Mouse (Mus musculus) CD4-positive helper T cell, adult 2 months (primary cell): Measurements from ENCODE around the gene Tepp.

ENCODE experiments used
- DNase-seq: peaks from one replicate; pipeline ENCODE4 v3.0.0-alpha.2; 2012; ENCODE audit warnings: low read depth, missing footprints, low spot score

Tepp gene

GRCm38 (mm10) chr8:95331156-95331719, 20.9 kb downstream of the Tepp start:
- no peak for DNase-seq

- peak; percentile 94 for DNase-seq
These were observed 21.5 kb downstream of the Tepp start, which contains the start of the genes Zfp319 and Usb1 for GRCm38 (mm10) chr8:95331720-95332436. Gene Zfp319, minus strand, starts transcription at chr8:95331950. Gene Usb1, plus strand, starts transcription at chr8:95332284.

- no peak for DNase-seq
These were observed 22.3 kb downstream of the Tepp start for GRCm38 (mm10) chr8:95332437-95333199.

GRCm38 (mm10) chr8:95335706-95336105, 25.3 kb downstream of the Tepp start:
- no peak for DNase-seq

GRCm38 (mm10) chr8:95336363-95336762, 26.0 kb downstream of the Tepp start:
- no peak for DNase-seq

- DNase-seq: no peak
These were observed 31.4 kb downstream of the Tepp start for GRCm38 (mm10) chr8:95341721-95342120.

GRCm38 (mm10) chr8:95344668-95345067, 34.3 kb downstream of the Tepp start:
- no peak for DNase-seq

GRCm38 (mm10) chr8:95346643-95347545, 36.5 kb downstream of the Tepp start:
- peak; percentile 52 for DNase-seq

- no peak for DNase-seq
These were observed 38.0 kb downstream of the Tepp start for GRCm38 (mm10) chr8:95348356-95348755.

GRCm38 (mm10) chr8:95348811-95349630, 38.7 kb downstream of the Tepp start:
- DNase-seq: peak; percentile 69

- DNase-seq: no peak
These were observed 41.1 kb downstream of the Tepp start for GRCm38 (mm10) chr8:95351461-95351860.

- DNase-seq: no peak
These were observed 41.9 kb downstream of the Tepp start, which contains the start of gene Mmp15 for GRCm38 (mm10) chr8:95352151-95352870. Gene Mmp15, plus strand, starts transcription at chr8:95352268.

- DNase-seq: no peak
These were observed 42.8 kb downstream of the Tepp start for GRCm38 (mm10) chr8:95352871-95353866.

- no peak for DNase-seq
These were observed 44.2 kb downstream of the Tepp start for GRCm38 (mm10) chr8:95354606-95355005.

GRCm38 (mm10) chr8:95358550-95359411, 48.4 kb downstream of the Tepp start:
- DNase-seq: no peak

- DNase-seq: no peak
These were observed 50.0 kb downstream of the Tepp start for GRCm38 (mm10) chr8:95360181-95361015.

GRCm38 (mm10) chr8:95361016-95361341, 50.6 kb downstream of the Tepp start:
- no peak for DNase-seq
